Mouse (Mus musculus): ENCODE measurements at regions not wholly inside any gene's neighbourhood (a gene's known extent, or its start where the extent isn't known, plus 50 kb on each side); places are given as distances from the start of the nearest gene placed in this dataset.
A peak's percentile ranks its signal among the peaks of the same experiment; 100 is the strongest.

- DNase-seq (ENCODE audit: low spot score), result no peak
Observed at GRCm38 (mm10) chr9:101446316-101446715, 194.7 kb upstream of the Ppp2r3a start.

- DNase-seq (ENCODE audit: low spot score), result no peak
Observed at GRCm38 (mm10) chr9:101445764-101446163, 194.2 kb upstream of the Ppp2r3a start.

GRCm38 (mm10) chr9:101445293-101445692, 193.7 kb upstream of the Ppp2r3a start:
- no peak for DNase-seq (ENCODE audit: low spot score)

- DNase-seq (ENCODE audit: low spot score), result no peak
Observed at GRCm38 (mm10) chr9:101439856-101440255, 188.3 kb upstream of the Ppp2r3a start.

- DNase-seq (ENCODE audit: low spot score), result no peak
Observed at GRCm38 (mm10) chr9:101438564-101439180, 187.1 kb upstream of the Ppp2r3a start.

- DNase-seq (ENCODE audit: low spot score), result no peak
Observed at GRCm38 (mm10) chr9:101424974-101425670, 173.5 kb upstream of the Ppp2r3a start.

- no peak for DNase-seq (ENCODE audit: low spot score)
Observed at GRCm38 (mm10) chr9:101423041-101423440, 171.4 kb upstream of the Ppp2r3a start.

- DNase-seq (ENCODE audit: low spot score), result no peak
Observed at GRCm38 (mm10) chr9:101422006-101422405, 170.4 kb upstream of the Ppp2r3a start.

- no peak for DNase-seq (ENCODE audit: low spot score)
Observed at GRCm38 (mm10) chr9:101421136-101421535, 169.5 kb upstream of the Ppp2r3a start.

GRCm38 (mm10) chr9:101420181-101420580, 168.6 kb upstream of the Ppp2r3a start:
- DNase-seq (ENCODE audit: low spot score), result no peak

- no peak for DNase-seq (ENCODE audit: low spot score)
Observed at GRCm38 (mm10) chr9:101417660-101418059, 166.1 kb upstream of the Ppp2r3a start.

- no peak for DNase-seq (ENCODE audit: low spot score)
Observed at GRCm38 (mm10) chr9:101416321-101416720, 164.7 kb upstream of the Ppp2r3a start.

GRCm38 (mm10) chr9:101413071-101413633, 161.6 kb upstream of the Ppp2r3a start:
- DNase-seq (ENCODE audit: low spot score), result peak; percentile 31

GRCm38 (mm10) chr9:101411951-101412350, 160.4 kb upstream of the Ppp2r3a start:
- no peak for DNase-seq (ENCODE audit: low spot score)

GRCm38 (mm10) chr9:101411532-101411880, 159.9 kb upstream of the Ppp2r3a start:
- DNase-seq (ENCODE audit: low spot score), result no peak

GRCm38 (mm10) chr9:101410783-101411531, 159.4 kb upstream of the Ppp2r3a start:
- DNase-seq (ENCODE audit: low spot score), result no peak

GRCm38 (mm10) chr9:101410348-101410747, 158.8 kb upstream of the Ppp2r3a start:
- no peak for DNase-seq (ENCODE audit: low spot score)

- no peak for DNase-seq (ENCODE audit: low spot score)
Observed at GRCm38 (mm10) chr9:101408116-101408515, 156.5 kb upstream of the Ppp2r3a start.

- no peak for DNase-seq (ENCODE audit: low spot score)
Observed at GRCm38 (mm10) chr9:101407141-101407540, 155.5 kb upstream of the Ppp2r3a start.

GRCm38 (mm10) chr9:101404441-101405081, 153.0 kb upstream of the Ppp2r3a start:
- DNase-seq (ENCODE audit: low spot score), result peak; percentile 9

- DNase-seq (ENCODE audit: low spot score), result no peak
Observed at GRCm38 (mm10) chr9:101404034-101404433, 152.4 kb upstream of the Ppp2r3a start.

GRCm38 (mm10) chr9:101402544-101403194, 151.1 kb upstream of the Ppp2r3a start:
- DNase-seq (ENCODE audit: low spot score), result no peak

Measured in ovary, adult 18-20 months (tissue).